Mouse (Mus musculus) stomach, embryonic 16.5 days (tissue): ENCODE results near the gene Sv2b. TPM values are rescaled to one million over a fixed set of nuclear protein-coding genes. Genes with fewer than 3 reads are reported as not detected.

Experiments used
- ATAC-seq: fragments of 200-750 bp; cut with Nextera tagmentation; 2 replicates; pipeline ENCODE4 v1.8.0; 2017; ENCODE audit warnings: moderate number of reproducible peaks, moderate TSS enrichment; ENCODE audit not compliant: insufficient read depth, low FRiP score
- H3K27ac ChIP-seq: fragments of 300-500 bp; sonication (generic); 2 replicates; pipeline ENCODE4 v1.5.1; 2014; ENCODE audit warnings: low read length
- H3K27me3 ChIP-seq: fragments of 300-500 bp; sonication (generic); 2 replicates; pipeline ENCODE4 v1.6.1; 2014; ENCODE audit warnings: low read length, control low read depth, mixed read lengths; ENCODE audit not compliant: control insufficient read depth, insufficient read depth
- H3K36me3 ChIP-seq: fragments of 300-500 bp; sonication (generic); 2 replicates; pipeline ENCODE4 v1.6.1; 2014; ENCODE audit warnings: low read length; ENCODE audit not compliant: control insufficient read depth, insufficient read depth
- H3K4me1 ChIP-seq: fragments of 300-500 bp; sonication (generic); 2 replicates; pipeline ENCODE4 v1.6.1; 2014; ENCODE audit warnings: low read length, control low read depth, mixed read lengths; ENCODE audit not compliant: control insufficient read depth, insufficient read depth
- H3K4me2 ChIP-seq: fragments of 300-500 bp; sonication (generic); 2 replicates; pipeline ENCODE4 v1.6.1; 2014; ENCODE audit warnings: low read depth, low read length, mixed read lengths
- H3K4me3 ChIP-seq: fragments of 300-500 bp; sonication (generic); replicated peaks from 2 replicates; pipeline ENCODE4 v1.5.1; 2014; ENCODE audit warnings: mild to moderate bottlenecking, low read length
- H3K9ac ChIP-seq: fragments of 300-500 bp; sonication (generic); 2 replicates; pipeline ENCODE4 v1.6.1; 2014; ENCODE audit warnings: low read length
- H3K9me3 ChIP-seq: fragments of 300-500 bp; sonication (generic); replicated peaks from 2 replicates; pipeline ENCODE4 v1.6.1; 2016; ENCODE audit warnings: low read length, control low read depth; ENCODE audit not compliant: control insufficient read depth
- WGBS: fragments of 180-500 bp; shearing (Covaris S2); extraction: QIAGEN DNeasy Blood & Tissue Kit; methylation state at CpG from one replicate; pipeline ENCODE4 v1.1.7; 2014; 5-methylcytosine and 5-hydroxymethylcytosine counted together
- polyA plus RNA-seq: library from polyadenylated mRNA; unstranded; fragments of >200 nt; fragmentation: Nextera tagmentation; extraction: Ambion mirVana; gene quantifications from 2 replicates; pipeline ENCODE4 v1.2.1, GENCODE M21; 2015

The Sv2b gene
- polyA plus RNA-seq, 1 experiment from 2014 or later, result 3.4 TPM

- Histone ChIP-seq H3K36me3 (no peaks in the 10 kb centered on the region), H3K4me3 (no peak overlapping the region), H3K4me2 (no peak overlapping the region), H3K27me3 (no peaks in the 10 kb centered on the region), H3K9me3 (no peaks in the 10 kb centered on the region), H3K27ac (no peak overlapping the region), H3K9ac (no peak overlapping the region), H3K4me1 (0 out of 2 replicates have a peak, but pooled peaks cover 5% of the 10 kb centered on the region)
- no peak for ATAC-seq
- 83% methylated on average over 4 of the region's 4 CpGs for WGBS
Measured at GRCm38 (mm10) chr7:75299245-75299644, 9.8 kb downstream of the Sv2b start.

- no peak for ATAC-seq
Measured at GRCm38 (mm10) chr7:75296688-75297119, 12.4 kb downstream of the Sv2b start.

GRCm38 (mm10) chr7:75295228-75295865, 13.7 kb downstream of the Sv2b start:
- Histone ChIP-seq H3K4me3 (no peak overlapping the region), H3K4me2 (no peak overlapping the region), H3K36me3 (no peaks in the 10 kb centered on the region), H3K9ac (no peak overlapping the region), H3K4me1 (0 out of 2 replicates have a peak, but pooled peaks cover 5% of the 10 kb centered on the region), H3K9me3 (no peaks in the 10 kb centered on the region), H3K27me3 (no peaks in the 10 kb centered on the region), H3K27ac (no peak overlapping the region)
- no peak for ATAC-seq
- WGBS, result 58% methylated on average over 5 of the region's 5 CpGs

More at GRCm38 (mm10) chr7:75296688-75297119, 12.4 kb downstream of the Sv2b start:
- Histone ChIP-seq H3K27me3 (no peaks in the 10 kb centered on the region), H3K36me3 (no peaks in the 10 kb centered on the region), H3K27ac (no peak overlapping the region), H3K4me1 (0 out of 2 replicates have a peak, but pooled peaks cover 5% of the 10 kb centered on the region), H3K9ac (no peak overlapping the region), H3K4me3 (no peak overlapping the region), H3K9me3 (no peaks in the 10 kb centered on the region), H3K4me2 (no peak overlapping the region)
- 29% methylated on average over 6 of the region's 6 CpGs for WGBS

- H3K9ac ChIP-seq, result no peak overlapping the region
- 55% methylated on average over 3 of the region's 3 CpGs for WGBS
- no peaks in the 10 kb centered on the region for H3K27me3 ChIP-seq
- H3K4me2 ChIP-seq, result no peak overlapping the region
- H3K36me3 ChIP-seq, result no peaks in the 10 kb centered on the region
- 0 out of 2 replicates have a peak, but pooled peaks cover 5% of the 10 kb centered on the region for H3K4me1 ChIP-seq
- no peak overlapping the region for H3K27ac ChIP-seq
- ATAC-seq, result no peak
- no peak overlapping the region for H3K4me3 ChIP-seq
- H3K9me3 ChIP-seq, result no peaks in the 10 kb centered on the region
Measured at GRCm38 (mm10) chr7:75292246-75292645, 16.8 kb downstream of the Sv2b start.

- no peak for ATAC-seq
- no peaks in the 10 kb centered on the region for H3K9me3 ChIP-seq
- no peaks in the 10 kb centered on the region for H3K36me3 ChIP-seq
- H3K4me1 ChIP-seq, result 0 out of 2 replicates have a peak, but pooled peaks cover 5% of the 10 kb centered on the region
- no peak overlapping the region for H3K9ac ChIP-seq
- no peak overlapping the region for H3K27ac ChIP-seq
- no peaks in the 10 kb centered on the region for H3K27me3 ChIP-seq
- H3K4me2 ChIP-seq, result no peak overlapping the region
- H3K4me3 ChIP-seq, result no peak overlapping the region
- 38% methylated on average over 2 of the region's 2 CpGs for WGBS
Measured at GRCm38 (mm10) chr7:75290554-75290953, 18.5 kb downstream of the Sv2b start.

GRCm38 (mm10) chr7:75287237-75287636, 21.8 kb downstream of the Sv2b start:
- H3K27ac ChIP-seq, result no peak overlapping the region
- no peaks in the 10 kb centered on the region for H3K36me3 ChIP-seq
- no peak overlapping the region for H3K4me2 ChIP-seq
- H3K4me3 ChIP-seq, result no peak overlapping the region
- ATAC-seq, result no peak
- H3K9ac ChIP-seq, result no peak overlapping the region
- H3K27me3 ChIP-seq, result no peaks in the 10 kb centered on the region
- no peaks in the 10 kb centered on the region for H3K9me3 ChIP-seq
- WGBS, result 90% methylated on average over 6 of the region's 6 CpGs
- no peaks in the 10 kb centered on the region for H3K4me1 ChIP-seq

GRCm38 (mm10) chr7:75282951-75283350, 26.1 kb downstream of the Sv2b start:
- no peaks in the 10 kb centered on the region for H3K9me3 ChIP-seq
- H3K36me3 ChIP-seq, result no peaks in the 10 kb centered on the region
- H3K4me3 ChIP-seq, result no peak overlapping the region
- H3K9ac ChIP-seq, result no peak overlapping the region
- no peak overlapping the region for H3K27ac ChIP-seq
- 0 out of 2 replicates have a peak, but pooled peaks cover 3% of the 10 kb centered on the region for H3K4me1 ChIP-seq
- ATAC-seq, result no peak
- 75% methylated on average over 3 of the region's 3 CpGs for WGBS
- no peak overlapping the region for H3K4me2 ChIP-seq
- H3K27me3 ChIP-seq, result no peaks in the 10 kb centered on the region

GRCm38 (mm10) chr7:75282080-75282650, 26.9 kb downstream of the Sv2b start:
- Histone ChIP-seq H3K4me2 (no peak overlapping the region), H3K27ac (no peak overlapping the region), H3K4me3 (no peak overlapping the region), H3K9ac (no peak overlapping the region), H3K36me3 (no peaks in the 10 kb centered on the region), H3K4me1 (0 out of 2 replicates have a peak, but pooled peaks cover 3% of the 10 kb centered on the region), H3K9me3 (no peaks in the 10 kb centered on the region), H3K27me3 (no peaks in the 10 kb centered on the region)
- 77% methylated on average over 3 of the region's 3 CpGs for WGBS
- no peak for ATAC-seq

- Histone ChIP-seq H3K27ac (no peak overlapping the region), H3K27me3 (no peaks in the 10 kb centered on the region), H3K4me3 (no peak overlapping the region), H3K4me2 (no peak overlapping the region), H3K36me3 (no peaks in the 10 kb centered on the region), H3K4me1 (0 out of 2 replicates have a peak, but pooled peaks cover 3% of the 10 kb centered on the region), H3K9ac (no peak overlapping the region), H3K9me3 (no peaks in the 10 kb centered on the region)
- WGBS, result 80% methylated on average over 4 of the region's 4 CpGs
- ATAC-seq, result no peak
Measured at GRCm38 (mm10) chr7:75281106-75281505, 28.0 kb downstream of the Sv2b start.
